Mouse (Mus musculus) testis, adult 2 months (tissue): ENCODE data around the gene Pofut1.
"Not testable (repeated sequence)": the region's sequence is repeated elsewhere in the genome, so short reads cannot be mapped to it uniquely, and the experiment has no call there.

Source experiments
- CTCF ChIP-seq: fragments of 200-500 bp; IDR thresholded peaks from 2 replicates; pipeline ENCODE4 v1.5.1; 2012; ENCODE audit warnings: low read depth, mild to moderate bottlenecking, inconsistent platforms, low read length, moderate library complexity; ENCODE audit not compliant: control insufficient read depth, insufficient read depth, insufficient replicate concordance
- POLR2A ChIP-seq: fragments of 200-500 bp; IDR thresholded peaks from 2 replicates; pipeline ENCODE4 v1.6.1; 2012; ENCODE audit warnings: low read depth, mild to moderate bottlenecking, inconsistent platforms, low read length, moderate library complexity; ENCODE audit not compliant: control insufficient read depth

DNA sequence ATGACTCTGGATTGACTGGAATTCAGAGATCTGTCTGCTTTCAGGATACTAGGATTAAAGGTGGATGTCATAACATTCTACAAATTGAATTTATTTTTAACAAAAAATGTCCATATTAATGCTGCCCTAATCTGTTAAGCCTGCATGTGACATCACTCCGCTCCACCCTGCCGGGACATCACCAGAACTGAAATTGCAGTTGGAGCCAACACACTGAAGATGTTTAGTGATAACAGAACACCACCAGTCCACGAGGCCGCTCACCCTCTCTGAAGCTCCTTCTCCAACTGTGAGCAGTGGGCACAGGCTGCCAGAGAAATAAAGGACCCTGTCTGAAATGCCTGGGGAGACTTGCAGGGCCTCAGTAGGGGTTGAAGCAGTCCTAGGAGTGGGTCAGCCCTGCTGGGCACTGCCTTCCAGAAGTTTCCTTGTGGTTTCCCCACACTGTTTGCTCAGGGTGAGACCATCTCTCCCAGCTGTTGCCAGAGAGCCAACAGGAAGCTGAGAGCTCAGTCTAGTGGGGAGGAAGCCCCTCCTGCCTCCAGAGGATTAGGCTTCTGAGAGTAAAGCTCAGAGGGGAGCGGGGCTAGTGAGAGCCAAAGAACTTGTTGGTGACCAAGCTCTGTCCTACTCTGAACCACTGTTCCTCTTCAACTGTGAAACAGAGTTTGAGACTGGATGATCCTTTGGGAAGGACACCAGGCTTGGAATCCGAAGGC lies 33.0 kb downstream of the Pofut1 start:
- not testable (repeated sequence) for TF ChIP-seq CTCF, POLR2A
